Mouse (Mus musculus): ENCODE data around the gene Adgrg4.

The Adgrg4 gene

DNA sequence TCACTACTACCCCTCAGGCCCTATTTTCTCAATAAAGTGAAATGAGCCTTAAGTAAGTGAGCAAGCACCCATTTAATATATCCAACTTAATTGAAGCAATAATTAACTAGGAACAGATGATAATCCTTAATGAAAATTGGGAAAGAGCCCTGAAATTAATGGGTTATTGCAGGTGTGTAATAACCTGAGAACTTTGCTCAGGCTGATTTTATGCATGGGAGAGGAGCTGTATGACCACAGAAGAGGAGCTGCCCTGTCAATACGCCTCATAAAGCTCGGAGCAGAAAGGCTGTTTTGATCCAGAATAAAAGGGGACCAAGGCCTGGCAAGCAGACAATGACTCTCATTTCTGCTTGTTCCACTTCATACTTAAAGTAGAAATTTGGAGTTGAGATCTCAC, at the start of gene Adgrg4:
Gene Adgrg4 (plus strand): TSS at position 301 of the 400 bp plus-strand sequence.
- DNase-seq (ENCODE audit: low spot score in 2 of 2): no peak

DNA sequence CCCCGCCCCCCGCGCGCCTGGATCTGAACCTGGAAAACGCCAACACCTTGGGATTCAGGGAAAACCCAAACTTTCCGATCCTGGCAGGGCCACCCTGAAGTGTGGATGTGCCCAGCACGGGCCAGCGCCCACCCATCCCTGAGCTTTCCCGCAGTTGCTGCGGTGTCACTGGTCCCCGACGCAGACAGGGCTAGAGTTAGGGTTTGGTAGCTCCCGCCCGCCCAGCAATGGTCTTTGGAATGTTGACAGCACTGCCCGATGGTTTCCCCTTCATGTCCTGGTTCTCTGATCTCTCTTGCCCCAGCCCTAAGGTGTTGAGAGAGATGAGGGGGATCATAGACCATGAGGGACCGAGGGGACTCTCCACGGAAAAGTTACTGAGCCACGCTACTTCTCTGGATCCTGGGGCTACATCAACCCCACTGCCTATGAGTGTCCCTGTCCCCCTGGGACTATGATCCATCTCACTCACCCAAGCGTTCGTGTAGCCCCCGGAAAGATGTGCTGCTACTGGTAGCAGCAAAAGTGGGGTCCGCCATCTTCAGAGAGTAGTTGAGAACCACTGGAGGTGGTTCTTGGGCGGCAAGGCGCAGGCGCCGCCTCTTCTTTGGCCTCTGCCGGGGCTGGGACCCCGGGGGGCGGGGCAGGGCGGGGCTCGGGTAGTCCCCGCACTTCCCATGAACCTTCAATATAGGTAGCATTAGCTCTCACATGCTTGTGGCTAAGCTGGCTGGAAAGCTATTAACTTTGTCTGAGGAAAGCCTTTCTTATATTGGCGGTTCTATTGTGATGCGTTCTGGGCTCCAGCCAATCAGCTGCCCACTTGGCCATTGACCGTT, 48.0 kb upstream of the Adgrg4 start, which contains the start of gene Map7d3:
Gene Map7d3 (minus strand): TSS at position 562 of the 839 bp plus-strand sequence.
- DNase-seq (ENCODE audit: low spot score in 2 of 2): peak in 1 of 2 experiments; percentile 3

DNA sequence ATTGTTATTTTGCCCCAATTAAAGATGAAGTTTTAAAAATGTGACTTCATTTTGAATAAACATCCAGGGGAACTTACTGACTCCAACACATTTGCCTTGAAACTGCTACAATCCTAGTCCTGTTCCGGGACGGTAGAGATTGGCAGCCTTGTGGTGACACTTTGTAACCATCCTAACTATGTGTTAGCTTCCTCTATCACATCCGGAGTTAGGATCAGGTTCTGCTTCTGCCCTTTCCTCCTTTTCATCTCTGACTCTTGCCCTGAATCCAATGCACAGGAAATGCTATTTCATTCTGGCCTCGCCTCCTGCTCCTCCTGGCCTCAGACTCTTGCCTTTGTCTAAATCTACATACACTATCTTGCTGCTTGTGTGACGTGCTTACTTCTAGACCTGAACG, 42.5 kb upstream of the Adgrg4 start:
- no peak for DNase-seq (ENCODE audit: low spot score in 2 of 2)

DNA sequence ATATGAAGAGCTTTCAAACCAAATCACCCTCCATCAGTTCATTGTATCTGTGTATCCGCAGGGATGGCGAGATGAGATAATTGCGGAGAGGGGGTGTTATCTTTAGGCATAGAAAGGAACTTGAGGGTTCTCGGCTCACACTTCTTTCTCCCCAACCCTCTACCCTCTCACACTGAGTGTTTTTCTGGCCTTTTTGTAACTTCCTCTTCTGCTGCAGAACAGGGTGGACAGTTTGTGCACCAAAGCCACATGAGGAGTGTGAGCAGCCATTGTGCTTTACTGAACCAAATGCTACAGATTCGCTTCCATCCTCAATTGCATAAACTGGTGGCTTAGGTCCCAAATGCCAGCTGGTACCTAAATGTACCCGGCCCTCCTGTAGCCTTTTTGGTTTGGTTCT, 34.1 kb upstream of the Adgrg4 start:
- no peak for DNase-seq (ENCODE audit: low spot score in 2 of 2)

DNA sequence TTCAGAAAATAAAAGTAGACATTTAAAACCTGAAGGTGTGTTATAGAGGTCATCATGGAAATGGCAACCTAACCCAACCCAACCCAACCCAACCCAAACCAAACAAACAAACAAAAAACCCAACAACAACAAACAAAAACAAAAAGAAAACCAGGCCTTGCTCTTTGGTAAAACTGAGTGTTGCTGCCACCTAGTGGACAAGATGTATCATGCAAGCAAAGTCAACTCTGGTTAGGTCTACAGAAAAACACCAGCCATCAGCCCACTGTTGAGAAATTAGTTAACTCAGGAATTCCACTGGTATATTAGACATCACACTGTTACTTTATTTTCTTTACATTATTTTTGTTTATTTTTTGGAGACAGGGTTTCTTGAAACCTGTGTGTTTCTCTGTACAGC, 30.6 kb upstream of the Adgrg4 start:
- peak in 1 of 2 experiments; percentile 7 for DNase-seq (ENCODE audit: low spot score in 2 of 2)

DNA sequence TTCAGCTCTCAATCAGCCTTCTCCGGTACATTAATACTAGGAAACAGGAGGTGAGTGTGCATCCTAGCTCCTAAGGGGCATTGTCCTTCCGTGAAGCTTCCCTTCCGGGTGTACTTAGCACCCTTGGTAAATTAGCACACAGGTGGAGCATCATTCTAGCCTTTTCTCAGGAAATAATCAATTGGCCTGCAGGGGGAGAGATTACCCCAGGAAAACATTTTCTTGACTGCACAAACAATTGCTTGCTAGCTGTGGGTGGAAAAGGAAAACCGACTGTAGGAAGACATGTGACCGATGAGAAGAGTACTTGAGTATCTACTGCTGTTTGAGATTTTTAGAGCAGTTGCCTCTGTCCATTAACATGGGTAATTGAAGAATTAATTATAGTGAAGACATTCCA, 28.7 kb upstream of the Adgrg4 start:
- no peak for DNase-seq (ENCODE audit: low spot score in 2 of 2)

GRCm38 (mm10) chrX:57012891-57013290, 142.9 kb downstream of the Adgrg4 start:
- no peak for DNase-seq (ENCODE audit: low spot score in 2 of 2)

DNA sequence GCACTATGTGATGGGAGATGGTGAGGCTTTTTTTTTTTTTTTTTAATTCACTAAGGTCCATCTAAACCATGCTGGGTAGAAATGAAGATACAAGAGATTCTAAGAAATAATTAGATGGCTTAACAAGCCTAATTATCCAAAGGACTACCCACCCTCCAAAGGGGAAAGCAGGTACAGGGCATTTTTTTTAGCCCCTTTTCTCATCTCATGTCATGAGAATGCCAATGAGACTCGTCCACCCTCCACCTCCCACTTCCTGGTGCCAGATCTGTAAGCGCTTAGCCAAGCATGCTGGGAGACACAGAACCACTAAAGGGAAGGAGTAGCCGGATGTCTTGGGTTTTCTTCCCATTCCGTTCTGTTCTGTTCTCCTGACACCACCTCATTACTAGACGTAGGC, 172.8 kb downstream of the Adgrg4 start, which contains the start of gene Brs3:
Gene Brs3 (plus strand): TSS at position 301 of the 400 bp plus-strand sequence.
- no peak for DNase-seq (ENCODE audit: low spot score in 2 of 2)

DNA sequence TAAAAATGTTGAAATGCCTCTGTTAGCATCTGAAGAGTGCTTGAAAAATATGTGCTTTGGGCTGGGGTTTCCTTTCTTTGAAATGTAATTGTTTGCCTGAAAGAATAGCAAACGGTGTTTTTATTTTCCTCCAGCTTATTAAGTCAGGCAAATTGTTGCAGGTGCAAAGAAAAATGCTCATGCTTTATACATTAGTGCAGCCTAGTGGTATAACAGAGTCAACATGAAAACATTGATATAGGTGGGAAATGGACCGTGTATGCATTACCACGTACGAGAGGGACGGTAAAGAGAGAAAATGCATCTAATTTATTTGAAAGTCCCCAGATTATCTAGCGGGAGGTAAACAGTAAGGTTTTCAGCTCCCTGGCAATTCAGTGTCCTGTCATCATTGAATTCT, 173.9 kb downstream of the Adgrg4 start:
- no peak for DNase-seq (ENCODE audit: low spot score in 2 of 2)

All from thymus, postnatal 10 days (tissue).